Mouse (Mus musculus) gastrocnemius, adult 8-10 months (tissue): ENCODE results near the gene Nedd4. TPM values are rescaled to one million over a fixed set of nuclear protein-coding genes. Genes with fewer than 3 reads are reported as not detected.
"Not testable (repeated sequence)": the region's sequence is repeated elsewhere in the genome, so short reads cannot be mapped to it uniquely, and the experiment has no call there.

Experiments
- DNase-seq, 2 experiments: peaks; one replicate each; pipeline ENCODE4 v3.0.0; 2022; ENCODE audit warnings: low spot score in 2 of 2
- total RNA-seq, 4 experiments: library from RNA; stranded (reverse); gene quantifications; 2 replicates each; pipeline ENCODE4 v1.2.4; 2022

Gene Nedd4
- total RNA-seq, 4 experiments from 2014 or later, result 286 to 317 (median 309) TPM

DNA sequence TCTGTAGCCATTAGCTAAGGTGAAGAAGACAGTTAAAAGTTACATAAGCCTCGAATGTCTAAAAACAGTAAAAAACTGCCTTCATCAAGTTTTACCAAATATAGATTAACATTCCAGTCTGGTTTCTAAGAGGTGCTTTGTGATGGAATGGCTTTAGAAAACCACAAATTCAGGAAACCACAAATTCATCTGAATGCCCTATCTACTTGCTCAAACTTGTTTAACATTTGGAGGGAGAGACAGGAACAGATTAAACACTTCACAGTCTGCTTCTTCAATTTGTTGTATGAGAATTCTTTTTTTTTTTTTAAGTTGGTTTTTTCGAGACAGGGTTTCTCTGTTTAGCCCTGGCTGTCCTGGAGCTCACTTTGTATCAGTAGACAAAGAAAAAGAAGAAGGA is 12.4 kb upstream of the Nedd4 start:
- no peak for DNase-seq

DNA sequence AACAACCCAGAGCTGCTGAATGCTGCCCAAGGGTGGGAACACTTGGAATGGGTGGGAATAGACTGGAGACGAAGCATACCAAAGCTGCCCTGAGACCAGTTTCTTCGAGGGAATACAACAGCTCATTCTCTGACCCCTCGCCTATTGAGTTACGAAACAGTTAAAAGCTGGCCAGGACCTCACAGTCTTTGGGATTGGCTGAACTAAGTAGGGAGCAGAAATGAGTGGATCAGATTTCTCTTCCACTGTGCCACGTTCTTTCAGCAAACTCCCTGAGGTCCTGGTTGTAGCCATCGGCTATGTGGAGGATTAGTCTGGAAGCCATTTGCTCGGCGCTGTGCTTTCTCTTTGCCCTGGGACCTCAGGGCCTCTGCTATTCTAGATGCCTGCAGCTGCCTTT is 9.2 kb upstream of the Nedd4 start:
- peak in 1 of 2 experiments; percentile 50 for DNase-seq

DNA sequence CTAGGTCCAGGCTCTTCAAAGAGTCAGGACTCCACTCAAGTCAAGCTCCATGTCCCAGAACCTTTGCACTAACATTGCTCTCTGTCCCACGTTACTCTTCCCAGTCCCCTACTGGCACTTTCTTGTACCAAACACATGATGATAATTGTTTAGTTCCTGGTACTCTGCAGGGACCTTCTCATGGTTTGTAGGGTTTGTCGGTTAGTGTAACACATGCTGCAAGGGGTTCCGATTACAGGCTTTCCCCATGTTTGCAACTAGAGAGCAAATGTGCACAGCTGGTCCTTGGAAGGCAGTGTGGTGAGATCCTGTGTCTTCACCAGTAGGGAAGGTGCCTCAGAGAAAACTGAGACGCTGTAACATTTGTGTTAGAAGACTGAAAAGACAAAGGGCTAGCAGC is 8.6 kb upstream of the Nedd4 start:
- DNase-seq, result no peak

DNA sequence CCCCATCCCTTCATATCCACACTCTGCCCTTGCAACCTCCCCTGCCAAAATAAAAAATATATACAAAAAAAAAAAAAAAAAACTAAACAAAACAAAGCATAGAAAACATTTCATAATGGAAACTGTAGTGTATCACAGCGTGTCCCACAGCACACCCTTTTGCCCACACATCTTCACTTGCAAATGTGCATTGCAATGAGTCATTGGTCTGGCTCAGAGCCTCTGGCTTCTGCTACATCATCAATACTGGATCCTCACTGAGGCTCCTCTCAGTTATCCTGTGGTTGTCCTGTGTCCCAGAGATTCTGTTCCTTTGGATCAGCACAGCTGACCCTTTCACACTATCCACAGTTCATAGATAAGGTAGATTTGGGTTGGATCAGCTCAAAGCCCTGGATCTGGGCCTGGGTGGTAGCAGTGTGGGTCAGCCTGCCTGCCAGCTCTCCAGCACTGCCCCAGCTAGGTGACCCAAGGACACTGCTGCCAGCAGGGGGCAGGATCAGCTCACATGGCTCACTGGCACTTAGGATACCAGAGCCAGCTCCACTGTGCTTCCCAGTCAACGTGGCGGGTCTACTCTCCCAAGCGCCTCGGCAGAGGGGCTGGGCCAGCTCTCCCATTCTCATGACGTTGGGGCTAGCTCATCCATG is 7.4 kb upstream of the Nedd4 start:
- DNase-seq, result peak in 1 of 2 experiments; percentile 77

DNA sequence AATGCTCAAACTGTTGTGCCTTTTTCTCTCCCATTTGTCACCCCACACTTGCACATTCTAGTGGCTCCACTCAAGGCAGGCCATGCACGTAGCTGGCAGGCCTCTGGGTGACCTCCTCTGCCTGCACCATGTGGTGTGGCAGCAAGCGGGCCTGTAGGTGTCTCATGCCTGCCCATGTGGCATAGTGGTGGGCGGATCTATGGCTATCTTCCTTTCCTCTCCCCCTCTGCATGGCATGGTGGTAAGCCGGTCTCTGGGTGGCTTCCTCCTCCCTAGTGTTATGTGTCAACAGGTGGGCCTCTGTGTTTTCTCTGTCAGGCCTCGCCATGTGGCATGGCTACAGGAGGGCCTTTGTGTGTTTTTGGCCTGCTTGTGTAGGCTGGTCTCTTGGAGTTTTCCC is 6.5 kb upstream of the Nedd4 start:
- DNase-seq, result no peak

DNA sequence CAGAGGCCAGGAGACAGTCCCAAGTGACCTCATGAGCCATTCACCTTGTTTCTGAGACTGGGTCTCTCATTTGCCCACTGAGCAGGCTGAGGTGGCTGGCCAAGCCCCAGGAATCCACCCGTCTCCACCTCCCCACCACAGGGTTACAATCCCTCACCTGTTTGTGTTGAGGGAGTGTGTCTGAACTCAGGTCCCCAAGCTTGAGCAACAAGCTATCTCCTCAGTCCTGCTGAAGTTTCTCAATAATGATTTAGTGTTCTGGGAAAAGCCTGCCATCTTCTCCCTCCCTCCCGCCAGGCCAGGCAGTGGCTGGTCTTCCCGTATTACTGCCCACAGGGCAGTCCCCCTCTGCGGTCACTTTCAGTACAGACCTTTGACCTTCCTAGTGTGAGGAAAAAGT is 5.7 kb upstream of the Nedd4 start:
- no peak for DNase-seq

DNA sequence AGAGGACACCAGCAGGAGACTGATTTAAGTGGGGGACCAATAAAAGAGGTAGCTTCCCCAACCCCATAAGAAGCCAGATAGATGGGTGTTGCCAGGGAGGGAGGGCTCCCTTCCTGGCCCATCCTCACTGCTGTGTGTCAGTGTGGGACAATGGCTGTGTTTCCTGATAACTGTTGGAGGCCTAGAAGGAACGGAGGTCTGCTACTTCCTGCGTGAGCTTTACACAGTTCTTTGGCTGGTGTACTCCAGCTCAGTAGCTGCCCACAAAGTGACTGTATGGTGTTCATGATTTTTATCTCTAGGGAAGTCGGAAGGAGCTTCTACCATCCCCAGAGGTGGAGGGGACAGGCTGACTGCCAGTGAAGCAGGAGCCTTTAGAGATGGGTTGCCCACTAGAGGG is 5.2 kb upstream of the Nedd4 start:
- no peak for DNase-seq

DNA sequence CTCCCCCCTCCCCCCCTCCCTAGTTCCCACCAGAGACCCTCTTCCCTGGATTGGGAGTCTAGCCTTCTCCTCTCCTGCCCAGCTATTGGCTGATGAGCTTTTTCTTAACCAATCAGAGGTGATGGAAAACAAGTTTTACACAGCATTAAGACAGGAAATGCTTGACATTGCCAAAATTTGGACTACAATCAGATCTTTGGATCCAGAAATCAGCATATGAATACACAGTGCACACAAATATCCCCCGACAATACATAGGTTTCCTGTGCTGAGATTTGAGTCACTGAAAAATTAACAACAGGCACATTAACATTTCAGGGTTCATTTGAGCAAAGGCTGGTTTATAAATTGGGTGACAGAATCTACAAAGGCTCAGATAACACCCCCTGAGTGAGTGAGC is 4.5 kb upstream of the Nedd4 start:
- DNase-seq, result no peak

DNA sequence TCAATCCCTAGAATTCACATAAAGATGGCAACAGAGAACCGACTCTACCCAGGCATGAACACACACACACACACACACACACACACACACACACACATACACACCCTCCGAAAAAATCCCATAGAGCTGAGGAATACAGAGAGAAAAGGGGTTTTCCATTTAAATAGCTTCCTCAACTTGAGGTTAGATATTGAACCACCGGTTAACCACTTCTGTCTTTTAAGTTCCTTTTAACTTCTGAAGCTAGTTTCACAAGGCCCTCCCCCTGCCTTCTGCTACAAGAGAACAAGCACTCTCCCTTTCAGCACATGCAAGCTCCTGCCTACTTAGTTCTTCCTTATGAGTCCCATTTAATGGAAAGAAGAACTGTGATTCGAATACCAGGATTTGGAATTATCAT is 2.0 kb upstream of the Nedd4 start:
- no peak for DNase-seq

DNA sequence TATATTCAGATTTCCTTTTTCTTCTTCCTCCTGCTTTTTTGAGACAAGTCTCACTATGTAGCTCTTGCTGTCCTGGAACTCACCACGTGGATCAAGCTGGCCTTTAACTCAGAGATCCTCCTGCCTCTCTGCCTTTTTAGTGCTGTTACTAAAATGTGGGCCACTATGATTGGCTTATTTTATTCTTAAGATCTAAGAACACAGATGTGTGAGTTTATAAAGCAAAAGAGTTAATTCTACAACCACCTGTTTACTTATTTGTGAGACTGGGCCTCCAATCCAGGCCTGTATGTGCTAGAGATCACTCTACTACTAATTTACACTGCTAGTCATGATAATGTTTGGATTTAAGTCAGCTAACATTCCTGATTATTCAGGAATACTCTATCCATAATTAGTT is 1.2 kb upstream of the Nedd4 start:
- no peak for DNase-seq

DNA sequence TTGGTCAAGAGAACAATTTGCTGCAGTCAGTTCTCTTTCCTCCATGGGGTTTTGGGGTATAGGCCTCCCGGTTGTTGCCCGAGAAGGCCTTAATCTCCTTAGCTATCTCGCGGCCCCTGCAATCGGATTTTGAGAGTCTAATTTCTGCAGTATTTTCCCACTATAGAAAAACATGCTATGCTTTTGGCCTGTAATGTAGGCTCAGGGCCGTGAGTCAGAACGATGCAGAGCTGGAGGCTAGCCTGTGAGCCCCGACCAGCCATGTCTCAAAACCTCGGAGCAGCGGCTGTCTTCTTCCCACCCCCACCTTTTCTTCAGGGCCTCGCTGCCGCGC is 618 bp upstream of the Nedd4 start:
- no peak for DNase-seq

DNA sequence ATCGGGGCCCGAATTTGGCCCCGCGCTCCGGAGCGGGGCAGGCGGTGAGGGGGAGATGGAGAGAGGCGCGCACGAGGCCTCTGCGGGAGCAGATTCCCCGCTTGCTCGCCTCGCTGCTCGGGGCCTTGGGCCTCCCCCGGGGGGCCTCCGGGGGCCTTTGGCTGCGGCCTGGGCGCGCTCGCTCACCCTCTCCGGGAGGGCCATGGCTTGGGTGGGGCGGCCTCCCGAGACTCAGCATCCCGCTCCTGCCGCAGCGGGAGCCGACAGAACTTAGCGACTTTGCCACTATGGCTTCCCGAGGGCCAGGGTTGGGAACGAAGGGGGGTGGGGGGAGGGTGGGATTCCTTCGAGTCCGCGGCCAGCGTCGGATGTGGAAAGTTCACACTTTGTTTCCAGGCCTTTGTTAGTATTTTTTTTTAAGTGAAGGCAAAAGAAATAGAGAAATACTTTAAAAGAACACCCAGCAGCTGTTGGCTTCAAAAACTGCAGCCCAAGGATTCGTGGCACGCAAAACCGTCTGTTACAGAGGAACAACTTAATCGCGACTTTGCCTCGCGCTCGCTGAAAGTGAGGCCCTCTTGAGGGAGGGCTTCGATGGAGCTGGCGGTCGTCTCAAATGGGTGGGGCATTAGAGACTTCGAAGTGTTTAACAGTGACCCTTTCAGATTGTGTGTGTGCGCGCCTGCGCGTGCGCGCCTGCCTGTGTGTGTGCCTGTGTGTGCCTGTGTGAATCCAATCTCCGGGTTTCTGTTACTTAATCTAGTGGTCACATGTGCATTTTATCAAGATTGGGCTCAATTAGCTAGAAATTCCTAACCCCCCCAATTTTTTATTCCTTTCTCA is 766 bp downstream of the Nedd4 start:
- peak; percentile 69 to 85 for DNase-seq

DNA sequence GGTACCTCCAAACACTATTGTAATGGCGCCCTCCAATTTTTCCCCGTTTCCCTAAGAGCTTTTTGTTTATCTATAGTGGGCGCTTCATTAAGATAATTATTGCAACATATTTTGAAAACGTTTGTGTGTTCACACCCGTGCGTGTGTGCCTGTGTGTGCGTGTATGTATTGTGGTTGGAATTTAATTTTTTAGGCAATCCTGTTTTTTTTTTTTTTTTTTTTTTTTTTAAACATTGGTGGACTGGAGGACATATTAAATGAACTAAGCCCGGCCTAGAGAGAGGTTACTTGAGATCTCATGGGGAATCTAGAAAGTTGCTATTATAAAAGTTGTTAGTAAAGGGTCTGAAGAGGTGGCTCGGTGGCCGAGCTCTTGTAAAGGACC is 1.4 kb downstream of the Nedd4 start:
- no peak for DNase-seq

DNA sequence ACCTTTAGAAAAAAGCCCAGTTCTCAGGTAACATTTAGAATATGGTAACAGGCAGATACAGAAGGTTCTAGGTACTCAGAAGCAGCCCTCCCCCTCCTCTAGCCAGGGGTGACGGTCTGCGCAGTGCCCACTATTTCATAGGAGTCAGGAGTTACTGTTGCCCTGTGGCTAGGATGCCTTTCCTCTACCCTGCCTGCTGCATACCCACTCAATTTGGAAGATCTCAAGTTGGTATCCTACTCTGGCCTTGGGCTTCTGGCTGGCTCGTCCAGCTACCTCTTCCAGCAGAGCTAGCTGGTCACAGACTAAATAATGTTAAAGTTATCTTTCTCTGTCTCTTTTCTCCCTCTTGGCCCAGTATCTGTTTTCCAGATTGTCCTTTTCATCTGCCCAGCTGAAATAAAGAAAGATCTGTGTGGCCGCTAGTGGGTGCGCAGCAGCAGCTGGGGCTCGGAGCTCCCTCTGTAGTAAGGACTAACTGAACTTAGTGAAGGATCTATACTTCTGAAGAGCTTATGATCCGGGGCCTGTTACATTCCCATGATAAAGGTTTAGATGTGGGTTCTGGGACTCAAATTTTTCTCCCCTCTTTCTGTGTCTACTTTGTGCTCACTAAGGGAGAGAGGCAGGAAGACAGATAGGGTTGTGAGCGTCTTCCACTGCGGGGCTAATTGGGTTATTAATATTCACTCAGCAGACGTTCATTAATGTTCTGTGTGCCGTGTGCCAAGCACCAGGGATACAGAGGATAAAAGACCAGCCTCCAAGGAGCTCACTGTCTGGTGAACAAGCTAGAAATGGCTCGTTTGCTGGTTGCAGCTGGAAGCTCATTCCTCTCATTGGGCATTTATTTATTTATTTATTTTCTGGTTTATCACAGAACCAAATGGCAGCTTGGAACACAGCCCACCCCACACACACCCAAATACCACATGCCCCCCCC is 2.5 kb downstream of the Nedd4 start:
- DNase-seq, result no peak

DNA sequence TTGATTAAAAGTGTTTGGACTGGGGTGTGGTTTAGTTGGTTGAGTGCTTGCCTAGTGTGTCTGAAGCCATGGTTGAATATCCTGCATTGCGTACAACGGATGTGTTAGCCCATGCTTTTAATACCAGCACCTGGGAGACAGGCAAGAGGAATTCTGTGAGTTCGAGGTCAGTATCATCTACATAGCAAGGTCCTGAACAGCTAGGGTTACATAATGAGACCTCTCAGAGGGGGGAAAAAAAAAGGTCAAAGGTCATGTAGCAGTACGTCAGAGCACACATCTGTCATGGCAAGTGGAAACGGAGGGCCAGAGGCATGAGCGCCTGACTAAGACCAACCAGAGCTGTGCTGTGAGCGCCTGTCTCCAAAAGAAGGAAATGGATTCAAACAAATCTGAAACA is 3.4 kb downstream of the Nedd4 start:
- DNase-seq, result no peak

DNA sequence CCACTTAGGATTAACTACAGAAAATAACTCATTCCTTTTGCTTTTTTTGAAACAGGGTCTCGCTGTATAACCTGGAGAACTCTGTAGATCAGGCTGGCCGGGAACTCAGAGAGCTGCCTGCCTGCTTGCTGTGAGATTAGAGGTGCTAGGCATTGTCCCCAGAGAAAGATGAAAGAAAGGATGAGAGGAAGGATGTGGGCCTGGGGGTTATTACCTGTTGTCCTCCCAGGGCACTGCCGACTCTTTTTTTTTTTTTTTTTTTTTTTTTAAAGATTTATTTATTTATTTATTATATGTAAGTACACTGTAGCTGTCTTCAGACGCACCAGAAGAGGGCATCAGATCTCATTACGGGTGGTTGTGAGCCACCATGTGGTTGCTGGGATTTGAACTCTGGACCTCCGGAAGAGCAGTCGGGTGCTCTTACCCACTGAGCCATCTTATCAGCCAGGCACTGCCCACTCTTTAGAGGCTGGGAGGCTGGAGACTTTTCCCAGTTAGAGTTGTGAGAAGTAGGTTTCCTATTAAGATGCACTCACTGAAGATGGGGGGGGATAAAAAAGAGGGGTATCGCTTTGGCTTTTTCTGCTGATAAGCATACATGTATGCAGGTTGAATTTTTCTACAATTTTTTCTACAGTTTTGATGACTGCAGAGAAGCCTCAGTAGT is 4.3 kb downstream of the Nedd4 start:
- not testable (repeated sequence) for DNase-seq

DNA sequence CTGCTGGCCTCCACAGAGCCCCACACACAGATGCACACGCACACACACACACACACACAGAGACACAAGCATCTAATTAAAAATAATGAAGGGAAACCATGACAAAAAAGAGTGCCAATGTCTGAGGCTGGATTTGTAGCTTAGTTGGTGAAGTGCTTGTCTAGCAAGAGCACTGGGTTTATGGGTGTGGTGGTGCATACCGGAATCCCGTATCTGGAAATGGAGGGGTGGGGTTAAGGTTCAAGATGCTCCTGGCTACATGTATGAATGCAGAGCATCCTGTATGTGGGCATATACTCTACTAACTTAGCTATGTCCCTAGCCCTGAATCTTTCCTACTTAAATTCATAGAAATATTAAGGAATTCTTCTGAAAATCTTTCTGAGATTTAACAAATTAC is 5.0 kb downstream of the Nedd4 start:
- DNase-seq, result no peak

DNA sequence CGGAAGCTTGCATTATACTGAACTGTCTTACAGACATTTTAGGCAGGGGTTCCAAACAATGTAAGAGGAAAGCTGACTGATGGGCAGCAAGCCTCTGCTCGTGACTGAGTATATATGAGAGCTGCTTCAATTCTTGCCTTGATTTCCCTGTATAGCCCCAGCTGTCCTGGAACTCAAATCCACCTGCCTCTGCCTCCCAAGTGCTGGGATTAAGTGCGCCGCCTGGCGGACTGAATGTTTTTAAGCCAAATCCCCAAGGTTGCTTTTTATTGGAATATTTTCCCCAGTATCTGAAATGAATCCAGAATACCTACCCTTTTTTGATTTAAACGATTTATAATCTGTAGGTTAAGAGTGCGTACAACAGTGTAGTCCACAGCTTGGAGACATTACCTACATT is 7.2 kb downstream of the Nedd4 start:
- DNase-seq, result no peak

DNA sequence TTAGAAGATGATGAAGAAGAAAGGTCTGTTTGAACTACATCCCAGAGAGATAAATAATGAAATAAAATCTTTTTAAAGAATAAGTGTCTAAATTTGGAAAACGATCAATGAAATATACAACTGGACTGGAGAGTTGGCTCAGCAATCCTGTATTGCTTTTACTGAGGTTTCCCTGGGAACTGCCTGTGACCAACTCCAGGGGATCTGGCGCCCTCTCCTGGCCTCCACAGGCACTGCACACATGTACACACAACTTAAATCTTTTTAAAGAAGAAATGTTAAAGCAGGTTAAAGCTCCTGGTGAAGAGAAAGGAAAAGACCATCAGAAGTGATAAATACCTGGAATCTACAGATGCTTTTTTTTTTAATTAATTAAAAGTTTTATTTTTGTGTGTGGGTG is 10.2 kb downstream of the Nedd4 start:
- peak; percentile 74 to 76 for DNase-seq

DNA sequence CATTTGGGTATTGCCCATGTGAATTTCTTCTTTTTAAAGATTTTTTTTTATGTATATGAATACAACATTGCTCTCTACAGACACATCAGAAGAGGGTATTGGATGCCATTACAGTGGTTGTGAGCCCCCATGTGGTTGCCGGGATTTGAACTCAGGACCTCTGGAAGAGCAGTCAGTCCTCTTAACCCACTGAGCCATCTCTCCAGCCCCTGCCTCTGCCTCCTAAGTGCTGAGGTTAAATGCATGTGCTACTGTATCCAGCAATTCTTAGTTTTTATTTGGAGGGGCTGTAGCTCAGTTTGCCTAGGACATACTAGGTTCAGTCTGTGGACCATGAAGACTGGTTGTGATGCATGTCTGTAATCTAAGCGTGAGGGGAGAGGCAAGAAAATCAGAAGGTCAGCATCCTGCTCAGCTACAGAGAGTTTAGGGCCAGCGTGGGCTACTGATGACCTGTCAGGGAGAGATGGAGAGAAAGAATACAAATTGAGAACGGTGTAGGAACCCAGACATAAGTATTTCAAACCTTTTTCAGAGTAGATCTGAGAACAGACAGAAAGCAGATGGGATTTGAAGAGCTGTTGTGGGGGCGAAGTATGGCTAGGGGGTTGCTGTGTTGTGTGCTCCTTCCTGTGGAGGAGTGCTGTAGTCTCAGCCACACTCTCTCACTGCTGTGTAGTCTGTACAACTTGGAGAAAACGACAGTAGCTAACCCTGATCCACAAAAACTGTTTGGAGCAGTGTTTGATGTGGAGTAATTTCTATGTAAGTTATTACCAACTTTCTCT is 13.0 kb downstream of the Nedd4 start:
- no peak for DNase-seq

DNA sequence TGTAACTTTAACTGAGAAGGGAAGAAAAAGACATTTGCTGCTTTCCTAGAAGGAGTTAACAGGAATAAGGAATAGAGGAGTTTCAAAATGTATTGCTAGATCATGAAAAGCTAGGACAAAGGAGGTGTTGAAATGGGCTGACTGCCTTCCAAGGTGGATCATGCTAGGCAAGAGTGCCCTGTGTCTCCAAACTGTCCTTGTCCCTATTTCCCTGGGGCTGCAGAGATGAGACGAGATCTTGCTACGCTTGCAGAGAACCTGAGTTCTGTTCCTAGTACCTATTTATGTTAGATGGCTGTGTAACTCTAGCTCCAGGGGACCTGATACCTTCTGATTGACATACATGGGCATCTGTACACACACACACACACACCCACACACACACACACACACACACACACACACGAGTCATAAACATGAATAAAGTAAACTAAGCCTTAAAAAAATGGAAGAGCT is 13.6 kb downstream of the Nedd4 start:
- DNase-seq, result no peak
